Mouse (Mus musculus): ENCODE data around the gene Swt1.

- TF ChIP-seq CTCF (IDR thresholded peaks at IDR 0.05; ENCODE audit: low read depth) (no peak), EP300 (optimal IDR thresholded peaks at IDR 0.05) (no peak)
Measured at GRCm38 (mm10) chr1:151449866-151450265, 21.6 kb upstream of the Swt1 start.

Data from stomach, postnatal 0 days (tissue).